Mouse (Mus musculus) limb, embryonic 11.5 days (tissue): ENCODE measurements at regions not wholly inside any gene's neighbourhood (a gene's known extent, or its start where the extent isn't known, plus 50 kb on each side); places are given as distances from the start of the nearest gene placed in this dataset.
A peak's percentile ranks its signal among the peaks of the same experiment; 100 is the strongest.

Experiments used
- ATAC-seq: fragments of 200-750 bp; cut with Nextera tagmentation; 2 replicates; pipeline ENCODE4 v1.8.0; 2017; ENCODE audit warnings: low read depth; ENCODE audit not compliant: insufficient number of reproducible peaks, low FRiP score, low TSS enrichment
- DNase-seq: peaks from one replicate; pipeline ENCODE4 v3.0.0-alpha.2; 2015; ENCODE audit warnings: low spot score
- H3K27ac ChIP-seq: fragments of 300-500 bp; sonication (generic); replicated peaks from 2 replicates; pipeline ENCODE4 v1.5.1; 2014; ENCODE audit warnings: low read depth, mild to moderate bottlenecking, low read length
- H3K27me3 ChIP-seq: fragments of 300-500 bp; sonication (generic); 2 replicates; pipeline ENCODE4 v1.6.1; 2014; ENCODE audit warnings: mild to moderate bottlenecking, low read length, mixed read lengths; ENCODE audit not compliant: control insufficient read depth, insufficient read depth
- H3K36me3 ChIP-seq: fragments of 300-500 bp; sonication (generic); 2 replicates; pipeline ENCODE4 v1.6.1; 2014; ENCODE audit warnings: mild to moderate bottlenecking, low read length, moderate library complexity, mixed read lengths; ENCODE audit not compliant: control insufficient read depth, insufficient read depth
- H3K4me1 ChIP-seq: fragments of 300-500 bp; sonication (generic); 2 replicates; pipeline ENCODE4 v1.6.1; 2014; ENCODE audit warnings: low read length, mixed read lengths; ENCODE audit not compliant: control insufficient read depth, insufficient read depth
- H3K4me2 ChIP-seq: fragments of 300-500 bp; sonication (generic); 2 replicates; pipeline ENCODE4 v1.6.1; 2014; ENCODE audit warnings: low read depth, mild to moderate bottlenecking, moderate library complexity; ENCODE audit not compliant: severe bottlenecking
- H3K4me3 ChIP-seq: fragments of 300-500 bp; sonication (generic); 2 replicates; pipeline ENCODE4 v1.5.1; 2014; ENCODE audit warnings: low read depth, low read length
- H3K9ac ChIP-seq: fragments of 300-500 bp; sonication (generic); 2 replicates; pipeline ENCODE4 v1.6.1; 2014; ENCODE audit warnings: mild to moderate bottlenecking, low read length
- H3K9me3 ChIP-seq: fragments of 300-500 bp; sonication (generic); 2 replicates; pipeline ENCODE4 v1.6.1; 2016; ENCODE audit warnings: low read length; ENCODE audit not compliant: control insufficient read depth
- WGBS: fragments of 180-500 bp; shearing (Covaris S2); extraction: QIAGEN DNeasy Blood & Tissue Kit; methylation state at CpG from one replicate; pipeline ENCODE4 v1.1.7; 2014; 5-methylcytosine and 5-hydroxymethylcytosine counted together

GRCm38 (mm10) chrX:143164945-143165344 is 65.6 kb downstream of the Rtl9 start:
- Histone ChIP-seq H3K27ac (no peak overlapping the region), H3K27me3 (no peaks in the 10 kb centered on the region), H3K9ac (no peak overlapping the region), H3K4me2 (no peak overlapping the region), H3K9me3 (no peaks in the 10 kb centered on the region), H3K4me1 (no peaks in the 10 kb centered on the region), H3K4me3 (no peak overlapping the region), H3K36me3 (no peaks in the 10 kb centered on the region)
- no peak for ATAC-seq
- no peak for DNase-seq
- WGBS, result 71% methylated on average over 1 of the region's 1 CpGs

- Histone ChIP-seq H3K4me3 (no peak overlapping the region), H3K36me3 (no peaks in the 10 kb centered on the region), H3K27ac (no peak overlapping the region), H3K9ac (no peak overlapping the region), H3K27me3 (no peaks in the 10 kb centered on the region), H3K9me3 (no peaks in the 10 kb centered on the region), H3K4me2 (no peak overlapping the region), H3K4me1 (no peaks in the 10 kb centered on the region)
- no peak for DNase-seq
- no peak for ATAC-seq
- WGBS, result 82% methylated on average over 4 of the region's 4 CpGs
Measured at GRCm38 (mm10) chrX:143194611-143195010, 95.2 kb downstream of the Rtl9 start.

- Histone ChIP-seq H3K27me3 (no peaks in the 10 kb centered on the region), H3K4me2 (no peak overlapping the region), H3K36me3 (no peaks in the 10 kb centered on the region), H3K9me3 (no peaks in the 10 kb centered on the region), H3K27ac (no peak overlapping the region), H3K4me1 (no peaks in the 10 kb centered on the region), H3K4me3 (no peak overlapping the region), H3K9ac (no peak overlapping the region)
- peak; percentile 84 for ATAC-seq
- peak; percentile 32 for DNase-seq
Measured at GRCm38 (mm10) chrX:143202698-143203097, 103.3 kb downstream of the Rtl9 start.

- Histone ChIP-seq H3K36me3 (no peaks in the 10 kb centered on the region), H3K9ac (no peak overlapping the region), H3K27me3 (no peaks in the 10 kb centered on the region), H3K9me3 (no peaks in the 10 kb centered on the region), H3K4me2 (no peak overlapping the region), H3K4me3 (no peak overlapping the region), H3K4me1 (no peaks in the 10 kb centered on the region), H3K27ac (no peak overlapping the region)
- no peak for DNase-seq
- WGBS, result 58% methylated on average over 4 of the region's 4 CpGs
- ATAC-seq, result no peak
Measured at GRCm38 (mm10) chrX:143203828-143204419, 104.5 kb downstream of the Rtl9 start.

- H3K4me3 ChIP-seq, result no peak overlapping the region
- no peaks in the 10 kb centered on the region for H3K4me1 ChIP-seq
- H3K4me2 ChIP-seq, result no peak overlapping the region
- ATAC-seq (no peak), DNase-seq (no peak)
- 0 out of 2 replicates have a peak, but pooled peaks cover 4% of the 10 kb centered on the region for H3K27me3 ChIP-seq
- WGBS, result 85% methylated on average over 1 of the region's 1 CpGs
- no peaks in the 10 kb centered on the region for H3K9me3 ChIP-seq
- H3K9ac ChIP-seq, result no peak overlapping the region
- H3K27ac ChIP-seq, result no peak overlapping the region
- no peaks in the 10 kb centered on the region for H3K36me3 ChIP-seq
Measured at GRCm38 (mm10) chrX:143216626-143217025, 117.2 kb downstream of the Rtl9 start.
